Mouse (Mus musculus): ENCODE data around the gene Iah1. TPM values are rescaled to one million over a fixed set of nuclear protein-coding genes. Genes with fewer than 3 reads are reported as not detected.

Iah1 gene
- 44.5 and 48.9 TPM in 2 replicates for polyA plus RNA-seq (2016; fragmentation: Nextera tagmentation; extraction: Ambion mirVana)

DNA sequence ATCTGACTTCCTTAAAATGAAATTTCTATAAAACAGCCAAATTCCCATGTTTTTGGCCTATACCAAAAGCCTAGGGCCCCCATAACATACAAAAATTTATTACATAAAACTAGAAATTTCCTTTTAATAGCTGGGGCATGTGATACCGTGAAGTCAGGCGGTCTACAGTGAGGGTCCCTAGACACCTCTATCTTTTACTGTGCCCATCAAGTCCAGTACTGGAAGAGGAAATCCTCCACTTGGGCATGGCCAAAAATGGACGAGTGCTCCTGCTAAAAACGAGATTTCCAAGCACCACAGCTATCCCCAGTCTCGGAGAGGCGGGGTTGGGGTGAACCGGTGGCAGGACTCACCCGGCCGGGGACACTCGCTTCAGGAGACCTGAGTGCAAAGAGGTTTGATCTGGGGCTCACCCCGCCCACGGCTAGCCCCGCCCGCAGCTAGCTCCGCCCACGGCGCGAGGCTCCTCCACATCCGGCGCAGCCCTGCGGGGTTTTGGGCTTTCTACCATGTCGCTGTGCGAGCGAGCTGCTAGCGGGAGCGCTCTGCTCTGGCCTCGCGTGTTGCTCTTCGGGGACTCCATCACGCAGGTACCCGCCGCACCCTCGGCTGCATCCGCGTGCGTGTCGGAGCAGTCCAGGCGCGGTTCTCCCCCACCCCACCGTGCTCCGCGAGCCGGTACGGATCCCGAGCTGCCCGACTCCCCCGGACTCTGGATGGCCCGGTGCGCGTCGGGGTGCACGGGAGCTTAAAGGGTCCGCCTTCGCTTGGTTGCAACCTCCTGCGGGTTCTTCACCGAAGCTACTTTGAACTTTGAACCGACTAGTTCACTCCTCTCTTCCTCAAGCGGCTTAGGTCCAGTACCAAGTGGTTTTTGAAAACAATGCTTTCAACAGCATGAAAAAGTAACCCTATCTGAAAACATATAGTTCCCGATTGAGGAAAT is at the start of gene Iah1:
TSS of gene Iah1 (plus strand) at position 467 of the 946 bp plus-strand sequence.
- Histone ChIP-seq H3K4me3 (peak within 1 kb of the TSS; percentile 73), H3K27ac (peak within 1 kb of the TSS; percentile 89), H3K36me3 (replicated peaks) (peaks cover 70% of the 10 kb centered on the region), H3K27me3 (ENCODE audit: poor library complexity, severe bottlenecking) (no peaks in the 10 kb centered on the region), H3K4me1 (peaks cover 12% of the 10 kb centered on the region), H3K9me3 (no peaks in the 10 kb centered on the region)
- WGBS, result 3% methylated on average over 59 of the region's 59 CpGs
- DNase-seq (ENCODE audit: extremely low spot score, low spot score), result peak; percentile 82

DNA sequence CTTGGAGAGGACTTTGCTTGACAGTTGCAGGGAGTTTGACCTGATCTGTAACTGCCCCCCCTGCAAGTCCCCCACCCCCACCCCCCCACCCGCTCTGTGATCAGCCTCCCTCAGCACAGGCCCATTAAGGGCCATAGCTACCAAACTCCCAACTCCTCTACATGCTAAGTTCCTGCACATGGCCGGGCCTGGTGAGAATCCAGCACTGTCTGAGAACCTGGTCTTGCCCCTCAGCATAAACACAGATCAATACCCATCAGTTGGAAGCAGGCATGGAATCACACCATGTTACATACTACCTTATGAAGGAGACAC is 49.4 kb upstream of the Iah1 start:
- H3K36me3 ChIP-seq (replicated peaks), result peaks cover 100% of the 10 kb centered on the region
- no peaks in the 10 kb centered on the region for H3K27me3 ChIP-seq (ENCODE audit: poor library complexity, severe bottlenecking)
- no peak for DNase-seq (ENCODE audit: extremely low spot score, low spot score)
- H3K27ac ChIP-seq, result no peak overlapping the region
- no peaks in the 10 kb centered on the region for H3K4me1 ChIP-seq
- no peak overlapping the region for H3K4me3 ChIP-seq
- no peaks in the 10 kb centered on the region for H3K9me3 ChIP-seq
- 86% methylated on average over 2 of the region's 2 CpGs for WGBS

DNA sequence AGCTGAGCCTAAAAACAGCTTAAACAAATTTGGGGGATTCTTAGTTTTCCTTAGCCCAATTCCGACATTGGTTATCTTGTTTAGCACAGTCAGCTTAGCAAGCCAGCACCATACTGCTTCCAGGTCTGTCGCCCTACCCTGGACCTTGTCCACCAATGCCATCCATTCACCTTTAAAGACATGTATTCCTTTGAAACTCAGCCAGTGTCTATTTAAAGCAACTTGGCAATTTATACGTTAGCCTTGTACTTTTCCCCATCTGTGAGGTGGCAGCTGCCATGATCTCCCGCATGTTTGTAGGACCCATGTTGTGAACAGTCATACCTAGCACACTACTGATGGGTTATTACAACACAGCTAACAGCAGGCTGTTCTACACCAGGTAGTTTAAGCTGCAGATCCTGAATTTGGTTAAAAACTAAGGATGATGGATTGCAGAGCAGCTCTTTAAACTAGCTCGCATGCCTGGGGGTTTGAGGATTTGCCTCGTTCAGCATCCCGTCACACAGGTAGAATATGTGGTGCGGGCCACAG is 48.0 kb upstream of the Iah1 start:
- Histone ChIP-seq H3K4me1 (no peaks in the 10 kb centered on the region), H3K9me3 (no peaks in the 10 kb centered on the region), H3K4me3 (no peak overlapping the region), H3K27me3 (ENCODE audit: poor library complexity, severe bottlenecking) (no peaks in the 10 kb centered on the region), H3K36me3 (replicated peaks) (peaks cover 95% of the 10 kb centered on the region), H3K27ac (no peak overlapping the region)
- WGBS, result 97% methylated on average over 8 of the region's 8 CpGs
- DNase-seq (ENCODE audit: extremely low spot score, low spot score), result no peak

DNA sequence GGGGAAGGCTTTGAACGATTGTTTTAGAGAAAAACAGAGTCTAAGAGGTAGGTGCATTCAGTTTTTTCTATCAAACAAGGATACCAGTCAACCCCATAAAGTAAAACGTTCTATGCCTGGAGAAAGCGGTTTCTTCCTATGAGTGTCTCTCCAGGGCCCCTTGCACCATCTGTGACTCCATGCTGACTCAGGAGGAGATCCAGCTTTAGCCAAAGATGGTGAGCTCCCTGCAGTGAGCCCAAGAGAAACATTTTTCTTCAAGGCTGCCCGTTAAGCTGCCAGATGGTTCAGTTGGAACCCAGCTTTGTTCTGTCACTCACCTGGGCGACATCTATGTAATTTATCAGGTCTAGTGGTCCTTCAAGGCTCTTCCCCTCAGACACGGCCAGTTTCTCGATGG is 41.7 kb upstream of the Iah1 start:
- Histone ChIP-seq H3K4me1 (no peaks in the 10 kb centered on the region), H3K9me3 (no peaks in the 10 kb centered on the region), H3K4me3 (no peak overlapping the region), H3K27ac (no peak overlapping the region), H3K27me3 (ENCODE audit: poor library complexity, severe bottlenecking) (no peaks in the 10 kb centered on the region), H3K36me3 (replicated peaks) (peaks cover 44% of the 10 kb centered on the region)
- WGBS, result 92% methylated on average over 7 of the region's 7 CpGs
- no peak for DNase-seq (ENCODE audit: extremely low spot score, low spot score)

DNA sequence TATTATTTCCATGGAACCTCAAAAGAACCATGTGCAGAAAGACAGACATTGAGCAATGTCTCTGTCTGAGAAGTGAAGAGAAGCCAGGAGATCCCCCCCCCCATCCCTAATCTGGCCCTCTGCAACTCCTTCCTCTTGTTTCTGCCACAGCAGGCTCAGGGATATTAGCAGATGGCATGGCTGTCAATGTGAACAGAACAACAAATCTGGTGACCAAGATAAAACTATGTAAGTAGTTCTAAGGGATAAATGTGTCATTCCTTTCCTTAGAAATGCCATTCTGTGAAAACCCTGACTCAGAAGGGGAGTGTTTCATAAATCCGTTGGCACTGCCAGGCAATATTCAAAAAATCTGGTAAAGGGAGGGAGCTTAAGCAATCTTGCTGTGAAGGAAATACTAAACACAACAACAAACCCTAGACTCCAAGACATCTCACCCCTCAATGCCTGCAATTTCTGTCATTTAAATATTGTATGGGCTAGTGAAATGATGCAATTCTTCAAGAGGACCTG is 38.8 kb upstream of the Iah1 start:
- Histone ChIP-seq H3K4me1 (no peaks in the 10 kb centered on the region), H3K27ac (no peak overlapping the region), H3K36me3 (replicated peaks) (peaks cover 15% of the 10 kb centered on the region), H3K9me3 (no peaks in the 10 kb centered on the region), H3K4me3 (no peak overlapping the region), H3K27me3 (ENCODE audit: poor library complexity, severe bottlenecking) (no peaks in the 10 kb centered on the region)
- 91% methylated on average over 1 of the region's 1 CpGs for WGBS
- DNase-seq (ENCODE audit: extremely low spot score, low spot score), result no peak

DNA sequence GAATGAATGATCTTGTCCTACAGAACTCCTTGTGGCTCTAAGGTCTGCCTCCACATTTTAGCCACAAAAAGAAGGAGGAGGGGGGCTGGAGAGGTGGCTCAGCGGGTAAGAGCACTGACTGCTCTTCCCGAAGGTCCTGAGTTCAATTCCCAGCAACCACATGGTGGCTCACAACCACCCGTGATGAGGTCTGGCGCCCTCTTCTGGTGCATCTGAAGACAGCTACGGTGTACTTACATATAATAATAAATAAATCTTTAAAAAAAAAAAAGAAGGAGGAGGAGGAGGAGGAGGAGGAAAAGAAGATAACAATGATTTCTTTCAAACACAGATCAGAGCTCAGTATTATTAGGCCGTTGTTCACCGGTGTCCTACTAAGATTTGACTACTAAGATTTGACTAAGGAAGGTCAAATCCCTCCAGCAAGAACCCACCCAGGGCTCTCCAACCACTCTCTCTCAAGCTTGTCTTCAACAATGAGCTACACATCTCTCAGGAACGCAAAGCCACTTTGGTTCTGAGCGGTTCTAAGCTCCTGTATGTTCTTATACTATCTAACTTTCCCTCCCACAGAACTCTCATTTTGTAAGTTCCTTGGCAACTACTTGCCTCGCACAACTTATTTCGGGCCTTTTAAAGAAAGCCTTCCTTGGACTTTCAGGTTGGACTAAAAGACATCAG is 31.3 kb upstream of the Iah1 start, which contains the start of gene Cpsf3:
TSS of gene Cpsf3 (plus strand) at position 631 of the 681 bp plus-strand sequence.
- H3K27ac ChIP-seq, result peak within 1 kb of the TSS; percentile 92
- 56% methylated on average over 11 of the region's 11 CpGs for WGBS
- H3K4me3 ChIP-seq, result peak within 1 kb of the TSS; percentile 84
- no peaks in the 10 kb centered on the region for H3K9me3 ChIP-seq
- H3K4me1 ChIP-seq, result peaks cover 19% of the 10 kb centered on the region
- H3K27me3 ChIP-seq (ENCODE audit: poor library complexity, severe bottlenecking), result no peaks in the 10 kb centered on the region
- no peak for DNase-seq (ENCODE audit: extremely low spot score, low spot score)
- peaks cover 15% of the 10 kb centered on the region for H3K36me3 ChIP-seq (replicated peaks)

DNA sequence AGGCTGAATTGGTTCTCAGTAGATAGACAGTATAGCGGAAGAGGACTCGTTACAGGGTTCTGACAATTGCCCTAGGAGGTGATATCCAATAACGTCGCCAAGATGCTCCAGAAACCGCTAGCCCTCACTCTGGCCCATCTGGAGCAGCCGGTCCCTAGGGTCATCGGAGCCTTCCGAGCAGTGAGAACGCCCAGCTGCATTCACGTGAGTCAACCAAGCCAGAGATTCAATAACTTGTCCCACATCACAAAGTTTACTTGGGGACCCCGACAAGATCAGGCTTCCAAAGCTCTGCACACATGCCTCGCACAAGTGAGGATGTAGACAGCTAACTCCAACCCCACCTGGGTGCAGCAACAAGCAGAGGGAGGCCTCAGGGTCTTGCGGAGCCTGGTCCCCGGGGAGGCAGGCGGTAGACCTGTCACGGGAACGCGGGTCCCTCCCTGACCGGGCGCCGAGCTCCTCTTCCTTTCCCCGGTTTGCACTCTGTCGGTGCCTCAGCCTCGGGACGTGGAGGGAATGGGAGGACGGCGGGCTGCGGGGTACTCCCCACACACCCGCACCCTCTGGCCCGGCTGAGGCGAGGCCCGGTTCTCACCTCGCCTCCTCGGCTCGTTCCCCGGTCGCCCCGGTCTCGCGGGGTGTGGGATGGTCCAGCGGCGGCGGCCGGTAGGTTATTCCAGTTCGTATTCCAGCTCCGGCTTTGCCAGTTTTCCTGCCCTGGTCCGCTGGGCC is 30.5 kb upstream of the Iah1 start:
- H3K4me1 ChIP-seq, result peaks cover 19% of the 10 kb centered on the region
- H3K4me3 ChIP-seq, result peak overlapping the region; percentile 84
- peaks cover 23% of the 10 kb centered on the region for H3K36me3 ChIP-seq (replicated peaks)
- no peaks in the 10 kb centered on the region for H3K27me3 ChIP-seq (ENCODE audit: poor library complexity, severe bottlenecking)
- no peak for DNase-seq (ENCODE audit: extremely low spot score, low spot score)
- H3K9me3 ChIP-seq, result no peaks in the 10 kb centered on the region
- WGBS, result 1% methylated on average over 47 of the region's 47 CpGs
- H3K27ac ChIP-seq, result peak overlapping the region; percentile 92

DNA sequence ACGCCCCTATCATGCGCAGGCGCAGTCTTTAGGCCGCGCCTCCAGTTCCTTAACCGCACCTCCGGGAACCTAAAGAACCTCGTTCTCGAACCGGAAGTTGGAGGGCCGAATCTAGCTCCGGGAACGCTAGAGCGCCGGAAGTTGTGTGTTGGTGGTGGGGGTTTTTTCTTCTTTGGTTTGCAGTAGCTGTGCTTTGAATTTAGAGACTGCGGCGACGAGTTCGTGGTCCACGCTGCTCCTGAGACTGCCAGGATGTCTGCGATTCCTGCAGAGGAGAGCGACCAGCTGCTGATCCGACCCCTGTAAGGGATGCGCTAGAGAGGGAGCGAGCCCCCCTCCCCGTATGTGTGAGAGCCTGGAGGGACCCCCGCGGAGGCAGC is 30.0 kb upstream of the Iah1 start, which contains the start of gene Itgb1bp1:
TSS of gene Itgb1bp1 (minus strand) at position 42 of the 380 bp plus-strand sequence.
- no peaks in the 10 kb centered on the region for H3K9me3 ChIP-seq
- WGBS, result under 1% methylated on average over 28 of the region's 28 CpGs
- peaks cover 28% of the 10 kb centered on the region for H3K36me3 ChIP-seq (replicated peaks)
- peak within 1 kb of the TSS; percentile 92 for H3K27ac ChIP-seq
- H3K4me1 ChIP-seq, result peaks cover 19% of the 10 kb centered on the region
- H3K27me3 ChIP-seq (ENCODE audit: poor library complexity, severe bottlenecking), result no peaks in the 10 kb centered on the region
- DNase-seq (ENCODE audit: extremely low spot score, low spot score), result peak; percentile 97
- peak within 1 kb of the TSS; percentile 84 for H3K4me3 ChIP-seq

DNA sequence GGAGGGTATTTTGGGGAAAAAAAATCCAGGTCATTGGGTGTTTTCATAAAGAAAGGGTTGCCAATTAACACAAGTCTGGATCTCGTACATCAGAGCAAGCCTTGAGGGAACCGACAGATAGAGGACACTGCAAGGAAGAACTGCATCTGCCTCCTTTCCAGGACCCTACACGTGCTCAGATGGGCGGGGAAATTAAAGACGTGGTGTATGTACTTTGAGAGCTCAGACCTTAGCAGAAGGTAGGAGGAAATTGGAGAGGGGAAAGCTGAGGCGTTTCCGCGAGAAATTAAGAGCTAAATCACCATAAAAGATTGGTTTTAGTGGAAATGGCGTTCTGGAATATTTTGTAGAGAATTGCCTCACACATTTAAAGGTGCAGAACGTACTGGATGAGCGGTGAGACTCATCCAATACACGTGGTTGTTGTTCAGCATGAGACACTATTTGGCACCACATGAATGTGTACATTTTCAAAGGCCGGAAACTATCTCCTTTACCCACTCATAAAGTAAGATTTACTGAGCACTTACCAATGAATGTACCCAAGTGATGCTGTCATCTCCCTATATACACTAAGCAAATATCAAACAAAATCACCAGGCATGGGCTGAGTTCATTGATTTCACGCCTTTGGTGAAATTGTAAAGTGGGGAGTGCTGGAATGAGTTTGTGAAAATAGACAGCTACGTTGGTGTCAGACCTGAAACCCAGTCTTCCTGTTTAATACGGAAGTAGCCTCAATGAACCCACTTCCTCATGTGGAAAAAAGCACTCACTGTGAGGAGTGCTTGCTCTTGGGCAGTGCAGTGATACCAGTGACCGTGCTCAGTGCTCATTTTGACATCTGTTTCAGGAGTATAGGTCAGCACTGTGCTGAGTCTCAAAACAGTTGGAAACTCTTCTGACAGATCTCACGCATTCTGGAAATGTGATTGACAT is 29.2 kb upstream of the Iah1 start:
- Histone ChIP-seq H3K27ac (peak overlapping the region; percentile 92), H3K36me3 (replicated peaks) (peaks cover 36% of the 10 kb centered on the region), H3K9me3 (no peaks in the 10 kb centered on the region), H3K4me3 (peak overlapping the region; percentile 84), H3K4me1 (peaks cover 19% of the 10 kb centered on the region), H3K27me3 (ENCODE audit: poor library complexity, severe bottlenecking) (no peaks in the 10 kb centered on the region)
- WGBS, result 40% methylated on average over 18 of the region's 18 CpGs
- no peak for DNase-seq (ENCODE audit: extremely low spot score, low spot score)

DNA sequence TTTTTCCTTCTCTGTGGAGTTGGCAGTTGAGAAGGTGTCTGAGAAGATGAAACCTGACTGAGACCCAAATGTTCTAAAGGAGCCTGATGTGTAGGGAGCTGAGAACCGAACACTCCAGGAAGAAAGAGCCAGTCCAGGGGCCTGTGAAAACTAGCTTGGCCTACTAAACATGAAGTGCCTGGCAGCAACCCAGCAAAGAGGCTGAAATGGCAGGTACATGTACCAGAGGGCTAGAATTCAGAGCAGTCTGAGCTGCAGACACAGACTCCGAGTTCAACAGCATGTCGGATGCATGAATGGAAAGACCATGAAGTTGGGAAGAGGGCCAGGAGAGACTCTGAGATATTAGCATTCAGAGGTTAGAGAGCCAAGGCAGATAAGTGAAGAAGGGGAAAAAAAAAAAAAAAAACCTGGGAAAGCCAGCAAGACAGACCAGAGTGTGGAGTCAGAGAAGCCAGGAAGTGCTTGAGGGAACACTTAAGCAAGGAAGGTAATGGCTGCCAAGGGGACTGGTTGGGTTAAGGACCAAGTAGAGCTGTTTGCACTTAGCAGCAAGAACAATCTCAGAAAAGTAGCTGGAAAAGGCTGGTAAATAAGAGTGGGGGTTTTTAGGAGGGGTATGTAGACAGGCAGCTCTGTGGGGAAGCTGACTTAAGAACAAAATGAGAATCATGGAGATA is 27.3 kb upstream of the Iah1 start:
- DNase-seq (ENCODE audit: extremely low spot score, low spot score), result no peak
- WGBS, result 94% methylated on average over 3 of the region's 3 CpGs
- H3K36me3 ChIP-seq (replicated peaks), result peaks cover 54% of the 10 kb centered on the region
- no peaks in the 10 kb centered on the region for H3K27me3 ChIP-seq (ENCODE audit: poor library complexity, severe bottlenecking)
- H3K9me3 ChIP-seq, result no peaks in the 10 kb centered on the region
- H3K27ac ChIP-seq, result no peak overlapping the region
- peaks cover 19% of the 10 kb centered on the region for H3K4me1 ChIP-seq
- no peak overlapping the region for H3K4me3 ChIP-seq

DNA sequence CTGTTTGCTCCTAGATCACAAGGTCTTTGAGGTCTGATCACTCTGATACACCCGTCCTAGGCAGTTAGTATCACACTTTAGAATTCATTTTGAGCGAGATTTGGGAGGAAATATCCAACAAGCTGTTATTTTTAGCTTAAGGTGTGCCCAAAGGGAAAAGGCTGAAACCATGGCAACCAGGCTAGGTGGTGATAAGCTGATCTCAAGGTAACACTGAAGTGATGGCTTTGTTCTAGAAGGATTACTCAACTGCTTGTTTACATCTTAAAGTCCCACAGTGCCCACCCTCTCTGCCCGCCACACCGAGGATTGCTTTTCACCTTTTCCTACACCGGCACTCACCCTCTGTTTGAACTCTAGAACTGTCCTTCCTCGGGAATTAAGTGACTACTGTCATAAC is 26.5 kb upstream of the Iah1 start:
- Histone ChIP-seq H3K36me3 (replicated peaks) (peaks cover 62% of the 10 kb centered on the region), H3K4me3 (no peak overlapping the region), H3K4me1 (peaks cover 19% of the 10 kb centered on the region), H3K27ac (no peak overlapping the region), H3K9me3 (no peaks in the 10 kb centered on the region), H3K27me3 (ENCODE audit: poor library complexity, severe bottlenecking) (no peaks in the 10 kb centered on the region)
- DNase-seq (ENCODE audit: extremely low spot score, low spot score), result no peak
- WGBS, result 89% methylated on average over 6 of the region's 6 CpGs

All from forebrain, embryonic 10.5 days (tissue).